Mouse (Mus musculus) heart, adult 2 months (tissue): ENCODE results near the gene Gins1.

Experiments
- CTCF ChIP-seq: fragments of 200-600 bp; IDR thresholded peaks from 2 replicates; pipeline ENCODE4 v1.8.1; 2022; ENCODE audit warnings: antibody characterized with exemption, mild to moderate bottlenecking, moderate library complexity
- EP300 ChIP-seq: fragments of 200-500 bp; IDR thresholded peaks from 2 replicates; pipeline ENCODE4 v1.6.1; 2011; ENCODE audit warnings: low read depth, low read length, control low read depth; ENCODE audit not compliant: insufficient read depth
- POLR2A ChIP-seq: fragments of 200-500 bp; IDR thresholded peaks from 2 replicates; pipeline ENCODE4 v1.6.1; 2011; ENCODE audit warnings: mild to moderate bottlenecking, low read depth, low read length, control low read depth; ENCODE audit not compliant: insufficient read depth

DNA sequence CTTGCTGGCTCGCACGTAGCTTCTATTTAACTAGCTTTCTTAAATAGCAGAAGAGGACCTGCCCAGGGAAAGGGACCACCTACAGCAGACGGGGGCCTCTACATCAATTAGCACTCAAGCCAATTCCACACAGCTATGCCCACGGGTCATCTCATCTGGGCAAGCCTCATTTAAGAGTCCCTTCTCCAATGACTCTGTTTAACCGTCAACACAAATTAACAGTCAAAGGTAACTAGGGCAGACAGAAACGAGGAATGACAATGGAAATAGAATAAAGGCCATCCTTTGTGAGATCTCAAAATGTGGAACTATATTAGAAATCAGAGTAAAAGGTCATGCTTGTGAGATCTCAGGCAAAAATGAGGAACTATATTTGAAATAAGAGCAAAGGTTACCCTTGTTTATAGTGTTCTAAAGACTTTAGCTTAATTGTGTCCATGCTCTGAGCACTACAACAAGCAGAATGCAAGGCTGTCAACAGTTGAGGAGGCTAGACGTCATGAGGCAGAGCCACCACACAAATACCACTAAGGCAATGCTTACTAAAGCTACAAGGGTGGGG lies 9.4 kb upstream of the Gins1 start:
- no peak for TF ChIP-seq EP300
- no peak for TF ChIP-seq POLR2A
- no peak for TF ChIP-seq CTCF
